Mouse (Mus musculus): ENCODE results near the gene Stk16. TPM values are rescaled to one million over a fixed set of nuclear protein-coding genes. Genes with fewer than 3 reads are reported as not detected.

Gene Stk16
- polyA plus RNA-seq, 1 experiment from 2014 or later = 111 TPM

DNA sequence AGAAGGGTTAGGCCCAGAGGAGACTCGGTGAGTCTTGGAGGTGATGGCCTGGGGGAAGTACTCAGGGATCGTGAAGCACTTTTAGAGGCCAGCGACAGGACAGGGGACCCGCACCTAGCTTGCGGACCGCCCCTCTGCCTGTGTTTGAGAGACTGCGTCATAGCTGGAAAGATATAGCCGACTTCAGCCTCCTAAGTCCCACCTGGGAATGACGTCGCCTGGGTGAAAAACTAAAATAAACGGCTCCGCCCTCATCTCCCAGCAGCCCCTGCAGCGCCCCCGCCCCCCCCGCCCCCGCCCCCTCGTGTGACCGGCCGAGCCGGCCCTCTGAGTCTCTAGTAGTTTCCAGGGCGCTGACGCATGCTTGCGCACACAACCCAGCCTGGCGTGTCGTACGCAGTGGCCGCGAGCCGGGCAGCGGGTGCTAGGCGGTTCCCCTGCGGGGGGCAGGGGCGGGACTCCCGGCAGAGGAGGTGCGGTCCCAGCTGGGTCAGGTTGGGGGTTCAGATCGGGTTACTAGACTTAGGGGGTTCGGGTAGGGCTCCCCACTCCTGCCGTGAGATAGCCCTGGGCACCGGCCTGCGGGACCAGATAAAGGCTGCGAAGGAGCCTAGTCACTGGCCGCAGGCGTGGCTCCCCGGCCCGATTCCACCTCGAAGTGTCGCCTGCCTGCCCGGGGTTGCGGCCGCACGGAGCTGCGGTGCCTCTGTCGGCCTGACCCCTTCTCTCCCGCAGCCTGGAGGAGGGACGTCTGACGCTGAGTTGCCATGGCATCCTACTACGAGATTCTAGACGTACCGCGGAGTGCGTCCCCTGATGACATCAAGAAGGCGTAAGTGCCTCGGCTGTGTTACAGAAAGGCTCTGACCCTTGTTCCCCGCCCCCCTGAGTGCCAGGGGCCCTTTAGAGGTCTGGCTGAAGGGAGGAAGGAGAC is 25.7 kb downstream of the Stk16 start, which contains the start of gene Dnajb2:
Dnajb2 (plus strand) TSS at position 290 of the 934 bp plus-strand sequence.
- peak within 1 kb of the TSS; percentile 56 for H3K4me3 ChIP-seq (ENCODE audit: low read depth, low read length)
- no peaks in the 10 kb centered on the region for H3K27me3 ChIP-seq (ENCODE audit: control insufficient read depth, insufficient read depth, low read length)
- no peaks in the 10 kb centered on the region for H3K36me3 ChIP-seq (ENCODE audit: control insufficient read depth, insufficient read depth, low read length)
- H3K9ac ChIP-seq (ENCODE audit: low read length) = peak within 1 kb of the TSS; percentile 82
- WGBS = 2% methylated on average over 63 of the region's 64 CpGs
- DNase-seq (ENCODE audit: low spot score) = peak; percentile 89
- ATAC-seq (replicated peaks; ENCODE audit: low FRiP score) = peak; percentile 87
- peak within 1 kb of the TSS; percentile 62 for H3K27ac ChIP-seq (ENCODE audit: low read depth, low read length)
- peaks cover 6% of the 10 kb centered on the region for H3K4me1 ChIP-seq (replicated peaks; ENCODE audit: control insufficient read depth, insufficient read depth, low read length)
- no peaks in the 10 kb centered on the region for H3K9me3 ChIP-seq (ENCODE audit: control insufficient read depth, low read length)
- peak within 1 kb of the TSS; percentile 99 for H3K4me2 ChIP-seq (ENCODE audit: low read depth, low read length, severe bottlenecking)

DNA sequence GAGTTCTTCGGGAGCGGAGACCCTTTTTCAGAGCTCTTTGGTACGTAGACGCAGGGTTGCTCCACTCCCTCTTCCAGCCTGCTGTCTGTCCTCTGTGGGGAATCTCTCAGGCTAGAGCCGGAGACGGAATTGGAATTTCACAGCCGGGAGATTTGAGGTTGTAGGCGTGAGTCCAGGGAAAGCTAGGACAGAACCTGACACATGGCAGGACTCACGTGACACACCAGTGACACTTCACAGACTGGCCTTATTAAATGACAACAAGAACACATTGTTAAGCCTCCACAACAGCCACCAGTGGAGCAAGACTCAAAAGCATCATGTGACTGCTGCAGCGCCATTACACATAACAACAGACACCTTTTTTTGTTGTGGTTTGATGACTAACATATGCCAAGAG is 29.0 kb downstream of the Stk16 start:
- WGBS = 89% methylated on average over 10 of the region's 10 CpGs
- no peaks in the 10 kb centered on the region for H3K36me3 ChIP-seq (ENCODE audit: control insufficient read depth, insufficient read depth, low read length)
- no peaks in the 10 kb centered on the region for H3K9me3 ChIP-seq (ENCODE audit: control insufficient read depth, low read length)
- no peak overlapping the region for H3K9ac ChIP-seq (ENCODE audit: low read length)
- ATAC-seq (replicated peaks; ENCODE audit: low FRiP score) (no peak), DNase-seq (ENCODE audit: low spot score) (no peak)
- H3K4me3 ChIP-seq (ENCODE audit: low read depth, low read length) = no peak overlapping the region
- peaks cover 6% of the 10 kb centered on the region for H3K4me1 ChIP-seq (replicated peaks; ENCODE audit: control insufficient read depth, insufficient read depth, low read length)
- H3K27ac ChIP-seq (ENCODE audit: low read depth, low read length) = no peak overlapping the region
- H3K27me3 ChIP-seq (ENCODE audit: control insufficient read depth, insufficient read depth, low read length) = no peaks in the 10 kb centered on the region
- H3K4me2 ChIP-seq (ENCODE audit: low read depth, low read length, severe bottlenecking) = no peak overlapping the region

DNA sequence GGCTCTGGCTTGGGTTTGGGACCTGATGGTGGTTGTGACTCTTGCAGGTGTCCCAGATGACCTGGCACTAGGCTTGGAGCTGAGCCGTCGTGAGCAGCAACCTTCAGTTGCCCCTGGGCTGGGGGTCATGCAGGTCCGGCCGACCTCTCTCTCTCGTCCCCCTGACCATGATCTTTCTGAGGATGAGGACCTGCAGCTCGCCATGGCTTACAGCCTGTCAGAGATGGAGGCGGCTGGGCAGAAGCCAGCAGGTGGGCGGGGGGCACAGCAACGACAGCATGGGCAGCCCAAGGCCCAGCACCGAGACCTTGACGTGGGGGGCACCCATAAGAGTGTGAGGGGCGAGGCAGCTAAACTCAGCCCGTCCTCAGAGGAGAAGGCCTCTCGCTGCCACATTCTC is 32.8 kb downstream of the Stk16 start:
- Histone ChIP-seq H3K9me3 (ENCODE audit: control insufficient read depth, low read length) (no peaks in the 10 kb centered on the region), H3K4me2 (ENCODE audit: low read depth, low read length, severe bottlenecking) (no peak overlapping the region), H3K27me3 (ENCODE audit: control insufficient read depth, insufficient read depth, low read length) (no peaks in the 10 kb centered on the region), H3K36me3 (ENCODE audit: control insufficient read depth, insufficient read depth, low read length) (no peaks in the 10 kb centered on the region), H3K4me3 (ENCODE audit: low read depth, low read length) (no peak overlapping the region), H3K4me1 (replicated peaks; ENCODE audit: control insufficient read depth, insufficient read depth, low read length) (no peaks in the 10 kb centered on the region), H3K27ac (ENCODE audit: low read depth, low read length) (no peak overlapping the region), H3K9ac (ENCODE audit: low read length) (no peak overlapping the region)
- peak; percentile 43 for DNase-seq (ENCODE audit: low spot score)
- no peak for ATAC-seq (replicated peaks; ENCODE audit: low FRiP score)
- WGBS = 87% methylated on average over 14 of the region's 14 CpGs

DNA sequence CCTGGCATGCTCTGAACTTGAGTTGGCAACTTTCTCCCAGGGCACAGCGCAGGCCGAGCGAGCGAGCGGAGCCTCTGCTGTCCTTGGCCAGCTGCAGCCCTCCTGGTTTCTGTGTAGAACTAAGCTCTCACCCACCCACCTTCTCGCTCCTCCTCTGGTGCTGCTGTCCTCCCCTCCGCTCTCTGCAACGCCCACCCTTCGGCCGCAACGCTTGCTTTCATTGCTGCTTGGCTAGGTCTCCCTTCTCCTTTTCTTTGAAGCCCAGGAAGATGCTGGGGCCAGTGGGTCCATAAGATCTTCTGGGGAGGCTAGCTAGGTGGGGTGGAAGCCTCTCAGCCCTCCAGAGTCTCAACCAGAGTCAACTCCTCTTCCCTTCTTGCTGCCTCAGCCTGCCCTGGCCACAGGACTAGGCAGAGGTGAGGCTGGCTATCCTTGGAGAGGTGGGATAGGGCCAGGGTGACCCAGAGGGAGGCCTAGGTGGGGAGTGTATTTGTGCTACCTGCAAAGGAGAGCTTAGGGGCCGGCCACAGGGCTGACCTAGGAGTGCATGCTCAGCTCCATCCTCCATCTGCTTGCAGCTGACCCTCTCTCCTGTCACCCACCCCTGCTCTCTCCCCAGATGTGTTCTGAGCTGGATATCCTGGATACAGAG is 33.7 kb downstream of the Stk16 start:
- Histone ChIP-seq H3K4me2 (ENCODE audit: low read depth, low read length, severe bottlenecking) (no peak overlapping the region), H3K9me3 (ENCODE audit: control insufficient read depth, low read length) (no peaks in the 10 kb centered on the region), H3K4me3 (ENCODE audit: low read depth, low read length) (no peak overlapping the region), H3K27ac (ENCODE audit: low read depth, low read length) (no peak overlapping the region), H3K9ac (ENCODE audit: low read length) (no peak overlapping the region), H3K36me3 (ENCODE audit: control insufficient read depth, insufficient read depth, low read length) (no peaks in the 10 kb centered on the region), H3K27me3 (ENCODE audit: control insufficient read depth, insufficient read depth, low read length) (no peaks in the 10 kb centered on the region), H3K4me1 (replicated peaks; ENCODE audit: control insufficient read depth, insufficient read depth, low read length) (no peaks in the 10 kb centered on the region)
- 86% methylated on average over 12 of the region's 12 CpGs for WGBS
- ATAC-seq (replicated peaks; ENCODE audit: low FRiP score) (no peak), DNase-seq (ENCODE audit: low spot score) (no peak)

DNA sequence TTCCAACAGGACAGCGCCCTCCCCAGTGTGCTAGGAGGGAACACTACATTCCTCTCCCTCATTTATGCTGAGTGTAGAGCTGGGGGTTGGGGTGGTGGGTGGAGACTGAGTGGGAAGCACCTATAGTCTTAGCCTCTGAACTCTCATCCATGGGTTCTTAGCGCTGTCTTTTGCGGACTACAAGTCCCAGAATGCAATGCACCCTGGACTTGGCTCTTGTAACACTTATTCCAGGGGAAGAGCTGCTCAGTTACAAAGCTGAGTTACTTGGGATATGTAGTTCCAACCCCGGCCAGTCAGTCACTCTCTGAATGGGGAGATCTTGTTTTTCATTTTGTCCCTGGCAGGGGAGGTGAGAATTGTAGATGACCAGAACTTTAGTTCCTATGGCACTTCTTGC is 34.2 kb downstream of the Stk16 start:
- no peaks in the 10 kb centered on the region for H3K9me3 ChIP-seq (ENCODE audit: control insufficient read depth, low read length)
- no peaks in the 10 kb centered on the region for H3K4me1 ChIP-seq (replicated peaks; ENCODE audit: control insufficient read depth, insufficient read depth, low read length)
- no peak overlapping the region for H3K4me3 ChIP-seq (ENCODE audit: low read depth, low read length)
- H3K4me2 ChIP-seq (ENCODE audit: low read depth, low read length, severe bottlenecking) = no peak overlapping the region
- H3K27me3 ChIP-seq (ENCODE audit: control insufficient read depth, insufficient read depth, low read length) = no peaks in the 10 kb centered on the region
- H3K9ac ChIP-seq (ENCODE audit: low read length) = no peak overlapping the region
- DNase-seq (ENCODE audit: low spot score) (no peak), ATAC-seq (replicated peaks; ENCODE audit: low FRiP score) (peak; percentile 51; the same call in 1 of the 2 replicates)
- WGBS = 13% methylated on average over 4 of the region's 4 CpGs
- no peak overlapping the region for H3K27ac ChIP-seq (ENCODE audit: low read depth, low read length)
- H3K36me3 ChIP-seq (ENCODE audit: control insufficient read depth, insufficient read depth, low read length) = no peaks in the 10 kb centered on the region

DNA sequence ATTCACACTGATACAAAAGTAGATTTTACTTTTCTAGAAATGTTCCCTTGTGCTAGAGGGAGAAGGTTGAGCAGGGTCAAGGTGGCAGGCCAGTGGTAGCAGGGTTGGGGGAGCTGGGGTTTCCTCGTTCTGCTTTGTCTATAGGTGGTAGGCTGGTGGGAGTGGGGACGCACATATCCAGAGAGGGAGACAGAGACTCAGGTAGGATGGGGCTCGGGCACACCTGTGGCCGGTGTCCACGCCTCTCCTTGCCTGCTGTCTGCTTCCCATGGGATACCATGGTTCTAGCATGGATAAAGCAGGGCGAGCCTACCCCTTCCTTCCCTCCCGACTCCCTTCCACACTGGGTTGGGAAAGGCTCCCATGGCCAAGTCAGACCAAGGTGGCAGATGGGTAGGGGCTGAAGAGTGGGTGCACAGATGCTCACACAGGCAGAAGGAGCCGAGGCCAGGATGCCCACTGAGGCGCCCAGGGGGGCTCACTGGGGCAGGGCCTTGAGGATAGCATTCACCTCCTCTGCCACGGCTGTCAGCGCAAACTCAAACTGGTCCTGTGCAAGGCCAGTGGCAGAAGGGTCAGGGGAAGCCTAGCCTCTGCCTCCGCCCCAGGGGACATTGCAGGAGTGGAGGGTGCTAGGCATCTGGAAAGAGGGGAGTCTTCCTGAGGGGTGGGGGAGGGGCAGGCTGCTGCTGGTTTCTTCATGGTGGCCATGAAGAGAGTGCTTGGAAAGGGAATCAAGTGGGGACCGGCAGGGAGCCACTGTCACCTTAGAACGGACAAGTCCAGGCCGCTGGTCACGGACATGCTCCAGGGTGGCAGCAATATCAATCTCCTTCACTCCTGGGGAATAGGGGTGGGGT is 36.7 kb downstream of the Stk16 start:
- H3K9ac ChIP-seq (ENCODE audit: low read length) = no peak overlapping the region
- no peaks in the 10 kb centered on the region for H3K4me1 ChIP-seq (replicated peaks; ENCODE audit: control insufficient read depth, insufficient read depth, low read length)
- no peak for ATAC-seq (replicated peaks; ENCODE audit: low FRiP score)
- WGBS = 74% methylated on average over 16 of the region's 16 CpGs
- H3K4me2 ChIP-seq (ENCODE audit: low read depth, low read length, severe bottlenecking) = no peak overlapping the region
- H3K27ac ChIP-seq (ENCODE audit: low read depth, low read length) = no peak overlapping the region
- DNase-seq (ENCODE audit: low spot score) = no peak
- no peak overlapping the region for H3K4me3 ChIP-seq (ENCODE audit: low read depth, low read length)
- no peaks in the 10 kb centered on the region for H3K9me3 ChIP-seq (ENCODE audit: control insufficient read depth, low read length)
- peaks cover 2% of the 10 kb centered on the region; the same call in 1 of the 2 replicates for H3K27me3 ChIP-seq (ENCODE audit: control insufficient read depth, insufficient read depth, low read length)
- H3K36me3 ChIP-seq (ENCODE audit: control insufficient read depth, insufficient read depth, low read length) = no peaks in the 10 kb centered on the region

DNA sequence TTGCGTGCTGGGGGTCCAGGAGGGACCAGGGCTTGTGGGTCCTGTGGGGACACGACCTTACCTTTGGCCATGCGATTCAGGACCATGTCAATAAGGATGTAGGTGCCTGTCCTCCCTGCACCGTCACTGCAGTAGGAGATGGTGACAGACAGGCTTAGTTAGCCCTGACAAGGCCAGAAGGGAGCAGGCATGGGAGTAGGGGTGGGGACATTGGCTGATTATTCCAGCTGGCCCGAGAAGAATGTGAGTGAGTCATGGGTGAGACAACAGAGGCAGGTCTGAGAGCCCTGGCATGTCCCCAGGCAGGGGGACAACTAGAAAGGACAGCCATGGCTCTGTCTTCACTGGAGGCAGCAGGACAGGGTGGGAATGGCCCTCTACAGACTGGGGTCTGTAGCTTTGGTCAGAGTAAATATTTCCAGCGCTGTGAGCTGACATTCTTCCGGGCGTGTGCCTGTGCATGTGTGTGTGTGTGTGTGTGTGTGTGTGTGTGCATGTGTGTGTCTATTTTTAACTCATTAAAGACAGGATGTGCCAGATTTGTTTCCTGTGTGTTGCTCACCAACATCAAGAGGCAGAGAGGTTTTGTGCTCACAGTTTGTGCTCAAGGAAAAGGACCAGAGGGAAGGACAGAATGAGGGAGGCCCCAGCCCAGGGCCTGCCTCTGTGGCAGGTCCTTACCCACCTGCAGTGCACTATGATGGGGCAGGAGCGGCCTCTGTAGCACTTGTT is 37.6 kb downstream of the Stk16 start:
- peak overlapping the region; percentile 17; the same call in 1 of the 2 replicates for H3K9ac ChIP-seq (ENCODE audit: low read length)
- WGBS = 68% methylated on average over 9 of the region's 9 CpGs
- ATAC-seq (replicated peaks; ENCODE audit: low FRiP score) (no peak), DNase-seq (ENCODE audit: low spot score) (no peak)
- H3K27ac ChIP-seq (ENCODE audit: low read depth, low read length) = no peak overlapping the region
- H3K27me3 ChIP-seq (ENCODE audit: control insufficient read depth, insufficient read depth, low read length) = peaks cover 2% of the 10 kb centered on the region; the same call in 1 of the 2 replicates
- H3K4me1 ChIP-seq (replicated peaks; ENCODE audit: control insufficient read depth, insufficient read depth, low read length) = no peaks in the 10 kb centered on the region
- no peak overlapping the region for H3K4me3 ChIP-seq (ENCODE audit: low read depth, low read length)
- no peaks in the 10 kb centered on the region for H3K36me3 ChIP-seq (ENCODE audit: control insufficient read depth, insufficient read depth, low read length)
- H3K9me3 ChIP-seq (ENCODE audit: control insufficient read depth, low read length) = no peaks in the 10 kb centered on the region
- H3K4me2 ChIP-seq (ENCODE audit: low read depth, low read length, severe bottlenecking) = no peak overlapping the region

DNA sequence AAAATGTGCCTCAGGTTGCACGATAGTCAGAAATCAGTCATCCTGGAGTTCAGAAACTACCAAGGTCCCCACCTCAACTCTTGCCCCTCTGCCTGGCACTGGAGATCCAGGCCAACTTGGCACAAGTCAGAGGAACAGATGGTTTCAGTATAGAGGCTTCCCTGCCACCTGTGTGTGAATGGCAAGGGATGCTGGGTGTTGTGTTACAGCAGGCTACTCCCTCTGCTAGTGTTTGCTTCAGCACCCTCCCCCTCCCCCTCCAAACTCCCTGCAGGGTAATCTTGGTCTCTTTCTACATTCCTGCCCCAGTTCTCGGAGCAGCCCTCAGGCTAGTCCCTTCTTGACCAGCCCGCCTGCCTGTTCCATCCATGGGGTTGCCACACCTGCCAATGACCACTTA is 39.9 kb downstream of the Stk16 start:
- Histone ChIP-seq H3K36me3 (ENCODE audit: control insufficient read depth, insufficient read depth, low read length) (no peaks in the 10 kb centered on the region), H3K27me3 (ENCODE audit: control insufficient read depth, insufficient read depth, low read length) (peaks cover 2% of the 10 kb centered on the region; the same call in 1 of the 2 replicates), H3K9me3 (ENCODE audit: control insufficient read depth, low read length) (no peaks in the 10 kb centered on the region), H3K4me2 (ENCODE audit: low read depth, low read length, severe bottlenecking) (no peak overlapping the region), H3K4me3 (ENCODE audit: low read depth, low read length) (no peak overlapping the region), H3K4me1 (replicated peaks; ENCODE audit: control insufficient read depth, insufficient read depth, low read length) (no peaks in the 10 kb centered on the region), H3K9ac (ENCODE audit: low read length) (no peak overlapping the region), H3K27ac (ENCODE audit: low read depth, low read length) (no peak overlapping the region)
- ATAC-seq (replicated peaks; ENCODE audit: low FRiP score) = no peak
- 58% methylated on average over 3 of the region's 3 CpGs for WGBS
- DNase-seq (ENCODE audit: low spot score) = no peak
